Mouse (Mus musculus): ENCODE data around the gene Gm10197.
"Not testable (repeated sequence)": the region's sequence is repeated elsewhere in the genome, so short reads cannot be mapped to it uniquely, and the experiment has no call there.

Gene Gm10197

DNA sequence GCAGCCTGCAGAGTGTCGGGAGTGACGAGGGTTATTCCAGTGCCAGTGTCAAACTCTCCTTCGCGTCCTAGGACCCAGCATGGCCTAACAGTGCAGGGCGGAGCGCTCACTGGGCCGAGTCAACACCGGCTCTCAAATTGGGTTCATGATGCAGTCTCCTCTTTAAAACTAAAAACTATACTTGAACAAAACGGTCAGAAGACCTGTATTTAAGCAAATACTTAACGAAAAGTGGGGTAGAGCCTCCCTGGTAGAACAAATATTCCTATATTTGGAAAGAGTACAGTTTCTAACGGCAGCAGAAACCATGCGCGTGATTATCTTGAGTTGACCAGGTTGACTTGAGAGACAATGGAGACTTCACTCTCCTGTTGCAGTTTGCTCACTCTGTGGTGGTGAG, at the start of gene Gm10197:
Gene Gm10197 (minus strand): TSS at position 101 of the 400 bp plus-strand sequence.
- no peak for DNase-seq

DNA sequence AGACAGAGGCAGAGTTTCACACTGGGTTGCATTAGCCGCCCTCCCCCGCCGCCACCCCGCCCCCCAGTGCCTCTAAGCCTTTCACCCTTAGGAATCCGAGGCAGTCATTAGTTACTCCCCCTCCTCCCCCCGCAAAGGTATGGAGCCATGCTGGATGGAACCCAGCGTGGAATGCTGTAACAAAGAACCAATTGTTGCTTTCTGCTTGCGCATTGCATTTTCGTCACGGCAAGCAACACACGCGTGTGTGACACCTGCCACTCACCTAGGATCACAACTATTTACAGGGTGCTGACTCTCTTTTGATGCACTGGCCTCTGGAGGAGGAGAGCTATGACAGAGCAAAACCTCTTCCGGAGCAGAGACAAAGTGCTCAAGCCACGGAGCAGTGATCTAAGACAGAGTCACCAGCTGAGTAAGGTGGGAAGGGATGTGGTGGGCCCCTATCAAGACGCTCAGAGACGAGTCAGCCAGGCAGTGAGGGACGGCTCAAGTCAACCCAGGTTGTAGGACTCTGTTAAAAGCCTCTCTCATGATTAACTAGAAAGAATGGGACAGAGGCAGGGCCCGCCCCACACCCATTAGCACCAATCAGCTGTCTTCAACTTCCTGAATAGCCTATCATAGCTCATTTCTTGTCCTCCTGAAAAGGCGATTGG, 49.5 kb upstream of the Gm10197 start:
- peak; percentile 90 for DNase-seq

DNA sequence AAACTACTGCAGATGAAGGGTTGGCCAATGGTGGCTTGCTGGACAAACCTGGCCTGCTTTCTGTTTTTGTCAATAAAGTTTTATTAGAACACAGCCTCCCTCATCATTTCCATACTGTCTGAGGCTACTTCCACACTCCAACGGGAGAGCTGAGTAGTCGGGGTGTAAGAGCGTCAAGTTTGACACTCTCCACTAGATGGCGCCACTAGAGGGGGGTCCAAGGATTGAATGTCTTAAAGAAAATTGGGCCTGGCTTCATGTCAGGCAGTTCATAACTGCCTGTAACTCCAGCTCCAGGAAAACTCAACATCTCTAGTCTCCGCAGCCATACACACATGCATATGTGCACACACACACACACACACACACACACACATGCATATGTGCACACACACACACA, 48.3 kb upstream of the Gm10197 start:
- DNase-seq: peak; percentile 67

DNA sequence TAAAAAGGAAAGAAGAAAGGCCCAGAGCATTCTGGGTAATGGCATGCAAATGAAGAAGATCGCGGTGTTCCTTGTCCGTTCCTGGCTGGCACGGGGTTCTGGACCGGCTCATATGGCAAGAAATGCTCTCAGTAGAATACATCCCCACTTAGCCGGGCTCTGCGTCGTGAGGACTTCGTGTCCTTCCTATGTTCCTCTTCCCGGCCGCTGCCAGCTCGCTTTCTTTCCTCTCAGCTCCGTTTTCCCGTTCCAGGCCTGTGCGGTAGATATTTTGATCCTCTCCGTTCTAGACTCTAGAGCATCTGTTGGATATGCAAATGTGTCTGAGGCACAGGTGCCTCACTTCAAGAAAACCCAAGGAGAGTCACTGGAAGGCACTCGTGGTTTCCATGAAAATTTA, 43.6 kb upstream of the Gm10197 start:
- no peak for DNase-seq

DNA sequence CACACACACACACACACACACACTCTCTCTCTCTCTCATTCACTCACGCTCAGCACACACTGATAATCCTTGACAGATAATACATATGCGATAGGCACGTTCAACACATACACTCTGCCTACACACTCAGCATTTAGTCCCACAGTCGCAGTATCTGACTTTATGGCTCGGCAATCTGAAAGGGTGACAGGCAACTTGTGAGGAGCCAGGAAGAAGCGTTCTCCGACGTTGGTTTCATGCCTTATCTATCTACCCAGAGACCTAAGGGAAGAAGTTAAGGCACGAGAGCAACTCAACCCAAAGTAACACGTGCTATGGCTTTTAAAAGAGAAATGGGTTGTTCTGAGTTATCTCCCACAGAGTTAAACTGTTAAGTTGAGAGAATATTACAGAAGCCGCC, 43.1 kb upstream of the Gm10197 start:
- DNase-seq: no peak

DNA sequence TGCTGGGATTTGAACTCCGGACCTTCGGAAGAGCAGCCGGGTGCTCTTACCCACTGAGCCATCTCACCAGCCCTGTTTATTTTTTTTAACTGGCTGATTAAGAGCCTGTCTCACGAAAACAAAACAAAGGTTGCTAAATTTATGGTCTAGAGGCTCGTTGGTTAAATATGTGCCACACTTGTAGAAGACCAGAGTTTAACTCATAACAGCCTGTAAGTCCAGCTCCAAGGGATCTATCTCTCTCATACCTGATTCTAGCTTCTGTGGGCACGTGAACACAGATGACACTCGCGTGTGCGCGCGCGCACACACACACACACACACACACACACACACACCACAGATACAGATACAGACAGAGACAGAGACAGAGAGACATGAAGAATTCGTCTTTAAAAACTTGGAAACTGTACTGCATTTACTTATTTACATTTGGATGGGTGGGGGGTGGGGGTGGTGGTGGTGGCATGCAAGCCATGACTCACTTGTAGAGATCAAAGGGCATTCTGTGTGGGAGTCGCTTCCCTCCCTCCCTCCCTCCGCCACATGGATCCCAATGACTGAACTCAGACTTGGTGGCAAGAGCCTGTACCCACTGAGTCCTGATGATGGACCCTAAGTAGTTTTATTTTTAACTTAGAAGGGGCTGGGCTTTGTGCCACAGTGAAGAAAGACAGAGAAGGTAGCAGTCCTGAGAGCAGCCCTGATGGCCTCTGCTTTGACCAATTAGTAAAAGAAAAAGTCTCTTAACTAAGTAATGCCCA, 42.2 kb upstream of the Gm10197 start:
- DNase-seq: no peak

DNA sequence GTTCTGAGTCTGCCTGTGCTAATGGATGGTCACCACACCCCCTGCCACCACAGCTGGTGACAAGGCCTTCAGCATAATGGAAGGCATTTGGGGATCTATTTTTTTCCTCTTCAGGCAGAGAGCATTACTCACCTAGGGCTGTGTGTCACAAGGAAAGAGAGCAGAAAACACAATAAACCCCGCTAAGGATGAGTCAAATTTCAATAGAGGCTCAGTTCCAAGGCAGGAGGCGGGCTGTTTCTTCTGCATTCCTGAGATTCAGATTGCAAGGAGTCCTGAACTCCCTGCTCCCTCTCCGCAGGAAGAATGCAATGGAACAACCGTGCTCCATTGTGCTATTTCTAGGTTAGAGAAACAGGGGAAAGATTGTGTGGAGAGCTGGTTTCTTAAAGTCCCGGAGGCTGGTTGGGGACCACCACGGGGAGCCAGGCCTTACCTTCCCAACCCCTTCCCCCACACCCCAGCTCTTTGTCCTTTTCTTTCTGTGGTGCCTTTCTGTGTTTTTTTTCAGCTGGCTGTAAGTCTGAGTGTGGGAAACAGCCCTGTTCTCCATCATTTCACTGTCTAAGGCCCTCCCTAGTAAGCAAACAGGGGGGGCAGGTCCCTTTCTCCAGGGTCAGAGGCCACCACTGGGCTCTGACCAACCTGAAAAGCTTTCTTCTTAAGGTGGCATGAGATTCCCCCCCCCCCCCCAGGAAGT, 40.7 kb upstream of the Gm10197 start:
- no peak for DNase-seq

DNA sequence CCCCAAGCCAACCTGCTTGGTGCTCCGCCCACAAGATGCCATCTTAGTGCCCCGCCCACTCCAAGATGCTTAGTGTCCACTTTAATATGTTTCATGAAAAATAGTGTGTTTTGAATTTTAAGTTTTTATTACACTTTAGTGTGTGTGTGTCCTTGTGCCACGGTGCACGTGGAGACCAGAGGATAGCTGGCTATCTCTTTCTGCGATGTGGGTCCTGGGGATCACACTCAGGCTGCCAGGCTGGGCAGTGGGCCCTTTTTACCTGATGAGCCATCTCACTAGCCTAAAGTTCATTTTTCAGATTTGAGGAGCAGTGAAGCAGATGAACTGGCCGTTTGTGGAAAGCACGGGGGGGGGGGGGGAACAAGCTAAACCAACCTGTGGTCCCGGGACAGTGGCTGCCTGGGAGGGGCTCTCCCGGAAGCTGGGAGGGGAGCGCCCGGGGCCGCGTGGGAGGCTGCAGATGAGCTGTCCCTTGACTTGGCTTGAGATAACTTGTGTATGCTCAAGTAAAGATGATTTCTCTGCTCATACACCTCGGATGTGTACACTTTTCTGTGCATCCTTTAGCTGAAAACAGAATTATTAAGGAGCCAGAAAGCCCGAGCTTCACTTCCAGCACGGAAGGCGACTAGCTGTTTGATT, 38.2 kb upstream of the Gm10197 start:
- no peak for DNase-seq

DNA sequence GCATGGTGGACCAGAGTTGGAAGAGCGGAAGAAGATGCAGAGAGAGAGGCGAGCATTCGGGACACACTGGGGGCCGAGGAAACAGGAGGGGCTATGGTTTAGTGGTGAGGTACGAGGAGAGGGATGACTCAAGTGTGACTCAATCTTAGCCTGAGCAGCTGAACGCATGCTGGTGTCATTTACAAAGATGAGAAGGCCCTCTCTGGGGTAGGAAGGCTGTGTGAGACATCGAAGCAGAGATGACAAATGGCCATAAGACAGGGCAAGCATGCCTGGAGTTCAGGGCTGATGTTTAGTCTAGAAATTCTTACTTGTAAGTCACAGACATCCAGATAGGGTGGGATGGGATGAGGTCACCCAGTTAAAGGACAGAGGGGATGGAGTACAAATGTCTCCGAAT, 36.8 kb upstream of the Gm10197 start:
- no peak for DNase-seq

DNA sequence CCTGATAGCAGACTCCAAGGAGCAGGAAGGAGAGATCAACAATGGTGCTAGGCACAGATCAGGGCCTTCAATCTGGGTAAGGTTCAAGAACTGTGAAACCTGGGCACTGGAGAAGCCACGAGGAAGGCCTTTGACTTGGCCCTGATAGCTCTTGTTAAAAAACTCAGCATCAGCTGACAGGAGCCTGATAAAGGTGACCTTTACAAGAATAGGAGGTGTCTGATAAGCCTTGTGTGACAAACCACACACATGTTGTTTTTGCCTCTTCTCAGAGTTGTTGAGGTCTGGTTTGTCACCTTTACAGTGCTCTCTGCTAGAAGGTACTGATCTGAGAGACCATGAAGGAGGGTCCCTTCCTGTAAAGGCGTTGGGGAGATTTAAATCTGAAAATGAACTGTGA, 35.8 kb upstream of the Gm10197 start:
- no peak for DNase-seq

DNA sequence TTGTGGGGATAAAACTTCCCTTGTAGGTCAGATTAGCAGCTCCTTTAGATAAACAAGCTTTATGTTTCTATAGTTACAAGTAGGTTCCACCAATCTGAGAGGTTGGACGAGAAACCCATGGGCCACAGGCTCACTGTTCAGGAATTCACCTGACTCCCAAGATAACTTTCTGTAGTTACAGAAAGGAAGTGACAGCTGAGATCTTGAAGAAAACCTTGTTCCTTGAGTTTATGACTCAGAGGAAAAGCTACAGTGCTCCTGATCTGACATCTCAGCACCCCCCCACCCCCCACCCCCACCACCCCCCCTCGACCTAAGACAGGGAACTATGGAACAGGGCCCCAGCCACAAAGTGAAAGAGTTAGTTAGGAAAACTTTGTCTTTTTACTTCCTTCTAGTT, 34.2 kb upstream of the Gm10197 start:
- no peak for DNase-seq

DNA sequence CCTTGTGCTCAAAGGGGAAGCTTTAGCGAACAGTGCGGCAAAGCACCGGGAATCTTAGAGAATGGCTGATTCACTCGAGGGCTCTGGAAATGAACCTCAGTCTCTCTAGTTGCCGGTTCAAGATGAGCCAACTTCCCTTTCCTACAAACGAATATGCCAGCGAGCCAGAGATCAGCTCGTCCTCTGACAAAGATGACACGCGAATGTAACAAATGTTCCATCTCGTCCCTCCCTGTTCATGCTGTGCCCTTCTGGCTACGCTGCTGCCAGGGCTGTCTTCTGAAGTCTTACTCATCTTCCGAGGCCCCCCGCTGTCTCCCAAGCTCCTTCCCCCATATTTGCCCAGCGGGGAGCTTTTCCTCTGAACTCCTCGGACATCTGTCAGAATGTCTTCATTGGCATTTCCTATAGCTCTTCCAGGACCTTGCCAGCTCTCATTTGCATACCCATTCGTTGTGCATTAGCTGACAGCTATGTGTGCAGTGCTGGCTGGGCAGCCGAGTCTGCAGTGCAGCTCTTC, 33.3 kb upstream of the Gm10197 start:
- DNase-seq: no peak

DNA sequence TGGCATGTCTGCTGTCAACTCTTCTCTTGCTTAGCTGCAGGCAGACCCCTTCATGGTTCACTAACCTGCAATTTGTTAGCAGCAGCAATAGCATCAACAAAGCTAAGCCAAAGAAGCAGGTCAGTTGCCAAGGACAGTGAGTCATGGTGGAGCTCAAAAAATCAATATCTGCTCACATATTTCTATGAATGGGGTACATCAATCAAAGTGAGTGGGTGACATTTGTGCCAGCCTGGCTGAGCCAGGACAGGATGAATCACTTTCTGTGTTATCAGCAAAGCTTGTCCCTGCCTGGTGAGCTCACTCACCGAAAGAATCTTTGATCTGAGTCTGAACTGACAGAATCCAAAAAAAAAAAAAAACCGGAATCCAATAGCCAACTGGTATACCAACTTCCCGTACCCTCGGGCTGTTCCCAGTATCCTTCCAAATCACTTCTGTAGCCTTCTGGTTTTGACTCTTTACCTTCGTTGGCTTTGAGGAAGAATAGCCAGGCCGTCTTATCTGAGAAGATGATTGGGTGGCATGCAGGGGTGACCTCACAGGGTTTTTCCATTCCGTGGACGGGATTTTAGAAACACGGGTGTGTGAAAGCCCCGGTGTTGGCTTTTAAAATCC, 32.8 kb upstream of the Gm10197 start:
- DNase-seq: no peak

DNA sequence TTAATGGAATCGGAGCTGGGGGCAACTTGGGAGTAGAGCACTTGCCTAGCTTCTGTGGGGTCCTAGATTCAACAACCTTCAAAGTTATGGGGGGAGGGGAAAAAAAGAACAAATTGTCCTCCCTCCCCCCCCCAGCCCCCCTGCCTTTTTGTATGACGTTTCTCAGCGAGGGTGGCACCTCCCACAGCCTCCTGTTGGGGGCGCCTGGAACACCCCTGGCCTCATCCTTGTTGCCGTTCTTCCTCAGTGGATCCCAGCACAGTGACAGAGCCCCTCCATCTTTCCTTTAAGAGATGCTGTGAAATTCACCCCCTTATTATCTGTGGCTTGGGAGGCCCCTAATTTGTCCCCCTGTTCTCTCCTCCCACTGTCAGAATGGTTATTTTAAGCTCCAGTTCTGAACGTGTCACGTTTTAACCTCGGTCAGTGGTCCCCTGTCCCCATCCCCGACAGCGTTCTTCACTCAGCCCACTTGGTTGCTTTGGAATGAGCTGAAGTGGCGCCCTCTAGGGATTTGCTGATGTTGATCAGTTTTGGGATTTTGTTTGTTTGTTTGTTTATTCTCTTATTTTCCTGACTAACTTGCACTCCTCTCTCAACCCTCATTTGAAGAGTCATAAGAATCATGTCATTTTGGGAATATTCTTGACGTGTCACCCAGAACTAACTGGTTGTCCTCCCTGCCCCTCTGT, 31.3 kb upstream of the Gm10197 start:
- DNase-seq: no peak

DNA sequence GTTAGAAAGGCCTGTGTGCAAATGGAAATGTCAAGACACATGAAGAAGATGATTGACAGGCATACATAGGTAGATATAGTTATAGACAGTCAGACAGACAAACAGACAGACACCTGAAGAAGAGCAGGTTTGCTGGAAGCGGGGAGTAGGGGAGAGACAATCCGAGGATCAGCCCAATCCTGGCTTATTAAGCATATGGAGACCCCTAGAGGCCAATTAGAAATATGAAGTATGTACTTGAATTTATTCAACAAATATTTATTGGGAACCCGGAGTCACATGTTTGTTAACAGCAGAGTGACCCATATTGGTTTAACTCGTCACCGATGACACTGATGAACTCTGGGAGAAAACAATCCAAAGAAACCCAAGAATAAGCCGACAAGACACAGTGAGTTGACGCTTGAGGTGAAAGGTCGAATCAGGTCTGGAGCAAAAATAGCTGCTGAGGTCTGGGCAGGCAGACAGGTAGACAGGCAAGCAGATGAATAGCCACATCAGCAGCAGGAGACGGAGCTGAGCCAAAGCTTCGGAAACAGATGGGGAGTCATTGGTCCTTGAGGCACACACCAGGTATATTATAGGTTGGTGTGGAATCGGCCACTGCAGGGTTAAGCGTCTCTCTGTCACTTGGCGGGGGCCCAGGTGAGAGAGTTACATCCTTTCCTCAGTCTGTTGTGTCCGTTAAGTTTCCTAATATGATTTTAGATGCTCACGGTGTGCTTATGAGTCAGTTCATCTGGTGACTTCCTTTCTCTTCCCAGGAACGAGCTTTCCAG, 29.0 kb upstream of the Gm10197 start:
- DNase-seq: no peak

DNA sequence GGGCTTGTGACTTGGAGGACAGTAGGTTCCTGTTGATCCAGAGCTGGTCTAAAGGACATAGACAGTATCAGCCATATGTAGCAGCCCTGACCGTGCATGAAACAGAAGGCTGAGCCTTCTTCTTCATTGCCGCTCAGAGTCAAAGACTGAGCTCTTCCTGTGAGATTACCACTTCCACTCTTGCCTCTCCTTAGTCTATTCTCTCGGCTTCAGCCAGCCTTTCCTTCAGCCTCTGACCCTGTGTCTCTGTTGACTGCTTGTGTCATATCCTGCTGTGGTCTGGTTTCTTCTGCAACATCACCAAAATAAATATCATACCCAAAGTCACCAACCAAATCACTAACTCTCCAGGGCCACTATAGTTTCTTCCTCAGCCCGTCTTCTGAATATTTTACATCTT, 27.6 kb upstream of the Gm10197 start:
- DNase-seq: no peak

DNA sequence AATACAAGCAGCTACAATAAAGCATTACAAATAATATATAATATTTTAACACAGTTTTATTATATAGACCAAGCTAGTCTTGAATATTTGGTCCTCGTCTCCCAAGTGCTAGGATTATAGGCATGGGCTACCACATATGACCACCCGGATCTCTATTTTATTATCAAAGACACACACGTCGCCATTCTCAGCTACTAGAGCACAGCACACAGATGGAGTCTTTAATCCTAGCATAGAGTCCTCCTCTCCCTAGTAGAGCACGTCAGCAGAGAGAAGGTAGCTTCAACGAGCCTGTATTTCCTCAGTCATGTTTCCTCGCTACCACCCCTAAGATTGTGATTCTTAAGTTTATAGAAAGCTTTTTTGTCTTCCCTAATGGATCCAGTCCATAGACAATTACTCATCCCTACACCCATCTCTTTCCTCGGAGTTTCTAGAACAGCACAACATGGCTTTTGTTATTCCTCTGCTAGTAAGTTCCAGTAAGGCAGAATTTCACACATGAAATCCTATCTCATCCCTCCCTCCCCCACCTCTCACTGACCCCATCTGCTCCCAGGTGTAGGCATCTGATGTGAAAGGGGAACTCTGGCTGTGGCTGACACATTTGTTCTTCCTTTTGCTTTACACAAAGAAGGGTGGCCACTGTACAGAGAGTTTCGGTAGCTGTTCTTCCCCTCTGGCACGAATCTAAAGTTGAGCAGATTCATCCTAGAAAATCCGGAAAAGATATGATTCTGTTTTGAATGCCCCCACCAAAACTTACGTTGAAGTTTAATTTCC, 26.1 kb upstream of the Gm10197 start:
- no peak for DNase-seq

DNA sequence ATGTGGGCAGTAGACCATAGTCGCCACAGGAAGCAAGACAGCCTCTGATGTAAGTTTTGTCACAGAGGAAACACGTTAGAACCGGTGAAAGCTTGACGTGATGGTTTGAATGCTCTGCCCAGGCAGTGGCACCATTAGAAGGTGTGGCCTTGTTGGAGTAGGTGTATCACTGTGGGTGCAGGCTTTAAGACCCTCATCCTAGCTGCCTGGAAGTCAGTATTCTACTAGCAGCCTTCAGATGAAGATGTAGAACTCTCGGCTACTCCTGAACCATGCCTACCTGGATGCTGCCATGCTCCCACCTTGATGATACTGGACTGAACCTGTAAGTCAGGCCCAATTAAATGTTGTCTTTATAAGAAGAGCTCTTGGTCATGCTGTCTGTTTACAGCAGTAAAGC, 24.2 kb upstream of the Gm10197 start:
- not testable (repeated sequence) for DNase-seq

DNA sequence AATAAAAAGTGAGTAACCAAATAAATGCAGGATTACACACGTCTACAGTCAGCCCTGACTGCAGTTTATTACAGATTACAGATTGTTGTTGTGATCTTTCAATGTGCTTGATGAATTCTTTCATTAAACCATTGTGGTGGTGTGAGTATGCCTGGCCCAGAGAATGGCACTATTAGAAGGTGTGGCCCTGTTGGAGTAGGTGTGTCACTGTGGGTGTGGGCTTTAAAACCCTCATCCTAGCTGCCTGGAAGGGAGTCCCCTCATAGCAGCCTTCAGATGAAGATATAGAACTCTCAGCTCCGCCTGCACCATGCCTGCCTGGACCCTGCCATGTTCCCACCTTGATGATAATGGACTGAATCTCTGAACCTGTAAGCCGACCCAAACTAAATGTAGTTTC, 23.4 kb upstream of the Gm10197 start:
- not testable (repeated sequence) for DNase-seq

DNA sequence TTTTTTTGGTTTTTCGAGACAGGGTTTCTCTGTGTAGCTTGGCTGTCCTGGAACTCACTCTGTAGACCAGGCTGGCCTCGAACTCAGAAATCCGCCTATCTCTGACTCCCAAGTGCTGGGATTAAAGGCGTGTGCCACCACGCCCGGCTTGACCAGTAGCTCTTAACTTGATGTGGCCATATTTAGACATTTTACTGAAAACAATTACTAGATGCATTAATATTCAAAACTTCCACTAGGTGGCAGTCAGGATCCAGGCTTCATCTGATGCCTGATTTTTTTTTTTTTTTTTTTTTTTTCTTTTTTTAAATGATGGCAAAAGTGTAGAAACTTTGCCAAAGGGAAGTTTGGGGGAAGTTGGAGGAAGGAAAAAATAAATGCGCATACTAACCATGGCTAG, 23.0 kb upstream of the Gm10197 start:
- peak; percentile 84 for DNase-seq

DNA sequence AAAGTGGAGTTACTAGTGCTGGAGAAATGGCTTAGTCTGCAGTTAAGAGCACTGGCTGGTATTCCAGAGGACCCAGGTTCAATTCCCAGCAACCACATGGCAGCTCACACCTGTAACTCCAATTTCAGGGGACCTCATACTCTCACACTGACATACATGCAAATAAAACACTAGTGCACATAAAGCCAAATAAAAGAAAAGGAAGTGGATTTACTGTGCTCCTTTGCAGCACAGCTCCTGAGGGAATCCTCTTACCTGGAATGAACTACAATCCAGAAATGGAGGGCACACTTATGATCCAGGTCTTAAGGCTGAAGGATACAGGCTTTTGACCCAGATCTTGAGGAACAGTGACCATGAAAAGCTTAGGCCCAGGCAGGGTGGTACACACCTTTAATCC, 22.1 kb upstream of the Gm10197 start:
- DNase-seq: no peak

All from lung, postnatal 36 days (tissue).